Mouse (Mus musculus) hindbrain, embryonic 11.5 days (tissue): ENCODE results near the gene Ccdc116. TPM values are rescaled to one million over a fixed set of nuclear protein-coding genes. Genes with fewer than 3 reads are reported as not detected.

Experiments
- microRNA counts: library from miRNA; unstranded; fragments of <30 nt; microRNA quantifications from one replicate; lab custom pipeline; 2015
- polyA plus RNA-seq: library from polyadenylated mRNA; unstranded; fragments of >200 nt; fragmentation: Nextera tagmentation; extraction: Ambion mirVana; gene quantifications from 2 replicates; pipeline ENCODE4 v1.2.1, GENCODE M21; 2014

Gene Ccdc116
- polyA plus RNA-seq, 1 experiment from 2014 or later, result 0.31 TPM

MicroRNAs encoded within 50 kb of the gene (microRNA counts, 519-probe panel; counts per million panel counts)
- 6,350 counts per million, percentile 90 among the panel's probes with 10 or more counts for microRNA mmu-miR-130b (lab: Ali Mortazavi, UCI)
- microRNA mmu-miR-301b (lab: Ali Mortazavi, UCI), result 4,042 counts per million, percentile 37 among the panel's probes with 10 or more counts

Other genes with a start within 250 kb of the Ccdc116 start
- 199 and 208 TPM in 2 replicates for gene Mapk1, start 163.8 kb downstream of the Ccdc116 start, polyA plus RNA-seq
- 91.6 and 108 TPM in 2 replicates for gene Ypel1, start 77.5 kb downstream of the Ccdc116 start, polyA plus RNA-seq
- 149 and 154 TPM in 2 replicates for gene Ppil2, start 36.0 kb downstream of the Ccdc116 start, polyA plus RNA-seq
- gene 2610318N02Rik, start 22.1 kb downstream of the Ccdc116 start, polyA plus RNA-seq, result 98.3 and 107 TPM in 2 replicates
- 67.1 and 70.9 TPM in 2 replicates for gene Sdf2l1, start 14.8 kb downstream of the Ccdc116 start, polyA plus RNA-seq
- 11.4 and 11.9 TPM in 2 replicates for gene Ydjc, start 2.6 kb downstream of the Ccdc116 start, polyA plus RNA-seq
- 415 and 422 TPM in 2 replicates for gene Ube2l3, start 55.4 kb upstream of the Ccdc116 start, polyA plus RNA-seq
- gene Rimbp3, start 61.4 kb upstream of the Ccdc116 start, polyA plus RNA-seq, result 0.78 and 1.0 TPM in 2 replicates
- 7.9 and 8.7 TPM in 2 replicates for gene Hic2, start 86.3 kb upstream of the Ccdc116 start, polyA plus RNA-seq
- gene Tmem191c, start 128.8 kb upstream of the Ccdc116 start, polyA plus RNA-seq, result 5.7 and 7.7 TPM in 2 replicates
- gene Serpind1, start 184.1 kb upstream of the Ccdc116 start, polyA plus RNA-seq, result 0.24 and 0.74 TPM in 2 replicates